Mouse (Mus musculus) G1E (cell line): ENCODE measurements at regions not wholly inside any gene's neighbourhood (a gene's known extent, or its start where the extent isn't known, plus 50 kb on each side); places are given as distances from the start of the nearest gene placed in this dataset.

ENCODE experiments used
- ATAC-seq: 2 replicates; pipeline ENCODE4 v1.8.0; 2016; ENCODE audit warnings: mild to moderate bottlenecking; ENCODE audit not compliant: insufficient number of reproducible peaks, poor library complexity, low FRiP score, severe bottlenecking; ENCODE audit errors: extremely low read depth
- DNase-seq: peaks from one replicate; pipeline ENCODE4 v3.0.0; 2012; ENCODE audit warnings: low spot score
- H3K27me3 ChIP-seq: 2 replicates; pipeline ENCODE4 v1.6.1; 2012; ENCODE audit warnings: mild to moderate bottlenecking, low read length, inconsistent platforms; ENCODE audit not compliant: insufficient read depth
- H3K36me3 ChIP-seq: replicated peaks from 2 replicates; pipeline ENCODE3; 2012; ENCODE audit warnings: mild to moderate bottlenecking, inconsistent platforms
- H3K4me1 ChIP-seq: 2 replicates; pipeline ENCODE4 v1.6.1; 2012; ENCODE audit warnings: low read depth, low read length, inconsistent platforms, mixed read lengths; ENCODE audit not compliant: insufficient read depth
- H3K4me3 ChIP-seq: 2 replicates; pipeline ENCODE4 v1.5.1; 2012; ENCODE audit warnings: low read depth, mild to moderate bottlenecking, inconsistent platforms, low read length, moderate library complexity, mixed read lengths
- H3K9me3 ChIP-seq: replicated peaks from 2 replicates; pipeline ENCODE4 v1.6.1; 2012; ENCODE audit warnings: inconsistent platforms
- CTCF ChIP-seq: IDR thresholded peaks from 2 replicates; pipeline ENCODE4 v1.5.1; 2012; ENCODE audit warnings: low read depth, low read length, inconsistent platforms, mixed read lengths
- GATA1 ChIP-seq: IDR thresholded peaks from 2 replicates; pipeline ENCODE4 v1.6.1; 2012; ENCODE audit warnings: borderline replicate concordance, low read length, inconsistent platforms, mixed read lengths
- GATA2 ChIP-seq: IDR thresholded peaks from 2 replicates; pipeline ENCODE4 v1.6.1; 2012; ENCODE audit warnings: low read depth, low read length, inconsistent platforms, borderline replicate concordance
- POLR2AphosphoS5 ChIP-seq: IDR thresholded peaks from 2 replicates; pipeline ENCODE4 v1.6.1; 2012; ENCODE audit warnings: low read depth, low read length, inconsistent platforms; ENCODE audit not compliant: insufficient replicate concordance
- TAL1 ChIP-seq: conservative IDR thresholded peaks from 2 replicates; pipeline ENCODE4 v1.6.1; 2012; ENCODE audit warnings: low read depth, low read length, inconsistent platforms, mixed read lengths

- Histone ChIP-seq H3K27me3 (no peaks in the 10 kb centered on the region), H3K36me3 (no peaks in the 10 kb centered on the region), H3K4me3 (no peak overlapping the region), H3K4me1 (no peaks in the 10 kb centered on the region), H3K9me3 (no peaks in the 10 kb centered on the region)
- TF ChIP-seq POLR2AphosphoS5 (no peak), GATA1 (no peak), GATA2 (no peak), CTCF (no peak), TAL1 (no peak)
- DNase-seq (no peak), ATAC-seq (no peak)
Observed at GRCm38 (mm10) chr5:85954526-85954925, 110.9 kb downstream of the Cenpc1 start.

GRCm38 (mm10) chr5:85936667-85937314 is 128.6 kb downstream of the Cenpc1 start:
- TF ChIP-seq POLR2AphosphoS5, result no peak
- peak; percentile 60 for TF ChIP-seq CTCF
- no peaks in the 10 kb centered on the region for H3K27me3 ChIP-seq
- no peak for ATAC-seq
- no peaks in the 10 kb centered on the region for H3K36me3 ChIP-seq
- no peak for DNase-seq
- H3K9me3 ChIP-seq, result no peaks in the 10 kb centered on the region
- no peaks in the 10 kb centered on the region for H3K4me1 ChIP-seq
- no peak overlapping the region for H3K4me3 ChIP-seq

- DNase-seq, result no peak
- TF ChIP-seq CTCF (no peak), POLR2AphosphoS5 (no peak), GATA2 (no peak), TAL1 (no peak), GATA1 (no peak)
- no peaks in the 10 kb centered on the region for H3K4me1 ChIP-seq
- H3K9me3 ChIP-seq, result no peaks in the 10 kb centered on the region
- no peak overlapping the region for H3K4me3 ChIP-seq
- ATAC-seq, result no peak
- H3K36me3 ChIP-seq, result no peaks in the 10 kb centered on the region
- no peaks in the 10 kb centered on the region for H3K27me3 ChIP-seq
Observed at GRCm38 (mm10) chr5:85918288-85918687, 147.1 kb downstream of the Cenpc1 start.

- no peaks in the 10 kb centered on the region for H3K9me3 ChIP-seq
- no peaks in the 10 kb centered on the region for H3K4me1 ChIP-seq
- no peaks in the 10 kb centered on the region for H3K36me3 ChIP-seq
- ATAC-seq (no peak), DNase-seq (no peak)
- no peak for TF ChIP-seq POLR2AphosphoS5
- no peak for TF ChIP-seq GATA1
- no peak for TF ChIP-seq CTCF
- no peak for TF ChIP-seq GATA2
- no peak for TF ChIP-seq TAL1
- H3K27me3 ChIP-seq, result no peaks in the 10 kb centered on the region
- no peak overlapping the region for H3K4me3 ChIP-seq
Observed at GRCm38 (mm10) chr5:85915000-85915399, 150.4 kb downstream of the Cenpc1 start.

GRCm38 (mm10) chr5:85896452-85896851 is 168.9 kb downstream of the Cenpc1 start:
- no peak for TF ChIP-seq GATA1
- no peak for TF ChIP-seq POLR2AphosphoS5
- no peak for TF ChIP-seq TAL1
- no peak for TF ChIP-seq CTCF
- no peak for TF ChIP-seq GATA2
- no peaks in the 10 kb centered on the region for H3K9me3 ChIP-seq
- no peaks in the 10 kb centered on the region for H3K4me1 ChIP-seq
- no peak for ATAC-seq
- DNase-seq, result no peak
- no peaks in the 10 kb centered on the region for H3K36me3 ChIP-seq
- no peaks in the 10 kb centered on the region for H3K27me3 ChIP-seq
- H3K4me3 ChIP-seq, result no peak overlapping the region

- H3K4me1 ChIP-seq, result no peaks in the 10 kb centered on the region
- H3K36me3 ChIP-seq, result no peaks in the 10 kb centered on the region
- no peaks in the 10 kb centered on the region for H3K9me3 ChIP-seq
- no peak for TF ChIP-seq CTCF
- TF ChIP-seq POLR2AphosphoS5, result no peak
- TF ChIP-seq GATA2, result no peak
- no peak for TF ChIP-seq TAL1
- no peak for TF ChIP-seq GATA1
- DNase-seq, result no peak
- no peak for ATAC-seq
- no peaks in the 10 kb centered on the region for H3K27me3 ChIP-seq
- no peak overlapping the region for H3K4me3 ChIP-seq
Observed at GRCm38 (mm10) chr5:85895814-85896213, 169.6 kb downstream of the Cenpc1 start.

GRCm38 (mm10) chr5:85870311-85870710 is 195.1 kb downstream of the Cenpc1 start:
- H3K27me3 ChIP-seq, result no peaks in the 10 kb centered on the region
- no peak for ATAC-seq
- no peaks in the 10 kb centered on the region for H3K36me3 ChIP-seq
- no peak for DNase-seq
- no peaks in the 10 kb centered on the region for H3K4me1 ChIP-seq
- TF ChIP-seq GATA2, result no peak
- no peak for TF ChIP-seq TAL1
- TF ChIP-seq POLR2AphosphoS5, result no peak
- TF ChIP-seq CTCF, result no peak
- TF ChIP-seq GATA1, result no peak
- no peak overlapping the region for H3K4me3 ChIP-seq
- H3K9me3 ChIP-seq, result no peaks in the 10 kb centered on the region
